Mouse (Mus musculus) liver, embryonic 14.5 days (tissue): ENCODE measurements around the gene Hyal1. TPM values are rescaled to one million over a fixed set of nuclear protein-coding genes. Genes with fewer than 3 reads are reported as not detected.

ENCODE experiments used
- ATAC-seq: fragments of 200-750 bp; cut with Nextera tagmentation; 2 replicates; pipeline ENCODE4 v1.8.0; 2017; ENCODE audit warnings: moderate number of reproducible peaks, mild to moderate bottlenecking, moderate library complexity; ENCODE audit not compliant: insufficient read depth
- DNase-seq, 3 experiments: peaks; one replicate each; pipeline ENCODE4 v3.0.0-alpha.2; 2012 to 2013; ENCODE audit warnings: low read depth in 3 of 3, low spot score in 3 of 3
- H3K27ac ChIP-seq: fragments of 300-500 bp; sonication (generic); 2 replicates; pipeline ENCODE4 v1.5.1; 2014; ENCODE audit warnings: moderate library complexity, mild to moderate bottlenecking, control low read depth, inconsistent platforms
- H3K27me3 ChIP-seq: fragments of 300-500 bp; sonication (generic); 2 replicates; pipeline ENCODE4 v1.6.1; 2014; ENCODE audit warnings: mild to moderate bottlenecking, low read length, moderate library complexity; ENCODE audit not compliant: control insufficient read depth, insufficient read depth
- H3K36me3 ChIP-seq: fragments of 300-500 bp; sonication (generic); replicated peaks from 2 replicates; pipeline ENCODE4 v1.6.1; 2014; ENCODE audit warnings: low read depth; ENCODE audit not compliant: control insufficient read depth, insufficient read depth
- H3K4me1 ChIP-seq, 2 experiments: fragments of 200-500 bp in 1 of 2; fragments of 300-500 bp in 1 of 2; sonication (generic) in 1 of 2; replicated peaks; 2 replicates each; pipeline ENCODE4 v1.6.1; 2012 to 2014; ENCODE audit warnings: antibody characterized with exemption in 1 of 2, inconsistent platforms in 1 of 2, low read length in 1 of 2; ENCODE audit not compliant: control insufficient read depth in 2 of 2, insufficient read depth in 2 of 2
- H3K4me2 ChIP-seq: fragments of 300-500 bp; sonication (generic); 2 replicates; pipeline ENCODE4 v1.6.1; 2014; ENCODE audit warnings: low read depth, mild to moderate bottlenecking, control low read depth, moderate library complexity
- H3K4me3 ChIP-seq, 2 experiments: fragments of 200-500 bp in 1 of 2; fragments of 300-500 bp in 1 of 2; sonication (generic) in 1 of 2; 2 replicates each; pipeline ENCODE4 v1.5.1; 2012 to 2014; ENCODE audit warnings: low read depth in 2 of 2, low read length in 2 of 2, mild to moderate bottlenecking in 2 of 2, control low read depth in 1 of 2, inconsistent platforms in 1 of 2, moderate library complexity in 1 of 2; ENCODE audit not compliant: insufficient read depth in 1 of 2
- H3K9ac ChIP-seq: fragments of 300-500 bp; sonication (generic); replicated peaks from 2 replicates; pipeline ENCODE4 v1.6.1; 2014; ENCODE audit warnings: mild to moderate bottlenecking, control low read depth, moderate library complexity
- H3K9me3 ChIP-seq: fragments of 300-500 bp; sonication (generic); 2 replicates; pipeline ENCODE4 v1.6.1; 2016; ENCODE audit warnings: low read length, mixed read lengths; ENCODE audit not compliant: control insufficient read depth
- CTCF ChIP-seq: IDR thresholded peaks from 2 replicates; pipeline ENCODE4 v1.5.1; 2016; ENCODE audit warnings: antibody characterized with exemption, low read depth, control low read depth
- EP300 ChIP-seq: IDR thresholded peaks from 2 replicates; pipeline ENCODE4 v1.6.1; 2016; ENCODE audit warnings: antibody characterized with exemption, low read depth
- WGBS: fragments of 180-500 bp; shearing (Covaris S2); extraction: QIAGEN DNeasy Blood & Tissue Kit; methylation state at CpG from one replicate; pipeline ENCODE4 v1.1.7; 2014; ENCODE audit not compliant: insufficient replicate concordance; 5-methylcytosine and 5-hydroxymethylcytosine counted together
- polyA plus RNA-seq, 2 experiments: library from polyadenylated mRNA; depleted of rRNA in 1 of 2; stranded (reverse) in 1 of 2; unstranded in 1 of 2; fragments of >200 nt; fragmentation: Nextera tagmentation in 1 of 2; extraction: Ambion mirVana in 1 of 2; gene quantifications; 2 replicates each; pipeline versions ENCODE4 v1.2.1 to v1.2.3; 2012 to 2014

Hyal1 gene
- polyA plus RNA-seq, 2 experiments: 1.2 to 1.3 TPM

- DNase-seq: no peak
- H3K4me2 ChIP-seq: peak overlapping the region; percentile 13; the same call in 1 of the 2 replicates
- no peaks in the 10 kb centered on the region for H3K9me3 ChIP-seq
- H3K36me3 ChIP-seq: 0 out of 2 replicates have a peak, but pooled peaks cover 6% of the 10 kb centered on the region
- H3K27me3 ChIP-seq: no peaks in the 10 kb centered on the region
- no peak for ATAC-seq
- H3K27ac ChIP-seq: no peak overlapping the region
- WGBS: 52% methylated on average over 14 of the region's 14 CpGs
- H3K4me3 ChIP-seq: peak overlapping the region in 1 of 2 experiments; percentile 6; a peak in 2 of 4 replicates
- H3K9ac ChIP-seq: 0 out of 2 replicates have a peak overlapping the region, but pooled peaks have one; percentile 15
- H3K4me1 ChIP-seq: peaks cover 41 to 42% of the 10 kb centered on the region in 2 experiments
- TF ChIP-seq CTCF (no peak), EP300 (no peak)
These were observed 53.2 kb downstream of the Hyal1 start for GRCm38 (mm10) chr9:107629901-107630425.

- 50% methylated on average over 4 of the region's 4 CpGs for WGBS
- ATAC-seq (no peak), DNase-seq (no peak)
- H3K4me1 ChIP-seq: peaks cover 41 to 42% of the 10 kb centered on the region in 2 experiments
- no peak overlapping the region for H3K27ac ChIP-seq
- H3K4me2 ChIP-seq: no peak overlapping the region; the same call in 1 of the 2 replicates
- H3K4me3 ChIP-seq: no peak overlapping the region
- H3K9ac ChIP-seq: no peak overlapping the region
- no peaks in the 10 kb centered on the region for H3K9me3 ChIP-seq
- no peaks in the 10 kb centered on the region for H3K27me3 ChIP-seq
- TF ChIP-seq CTCF (no peak), EP300 (no peak)
- 0 out of 2 replicates have a peak, but pooled peaks cover 3% of the 10 kb centered on the region for H3K36me3 ChIP-seq
These were observed 53.8 kb downstream of the Hyal1 start for GRCm38 (mm10) chr9:107630576-107630975.

Other genes starting within 250 kb of the Hyal1 start
- gene Hemk1, start 238.6 kb upstream of the Hyal1 start, polyA plus RNA-seq (2012; rRNA removed): 3.1 and 3.3 TPM in 2 replicates
- gene Hemk1, start 238.6 kb upstream of the Hyal1 start, polyA plus RNA-seq (2014; fragmentation: Nextera tagmentation; extraction: Ambion mirVana): 2.2 and 3.5 TPM in 2 replicates
- 0.05 and 0.07 TPM in 2 replicates for gene 6430571L13Rik, start 236.3 kb upstream of the Hyal1 start, polyA plus RNA-seq (2012; rRNA removed)
- 0.20 TPM in 1 of 2 replicates, not detected in the other for gene 6430571L13Rik, start 236.3 kb upstream of the Hyal1 start, polyA plus RNA-seq (2014; fragmentation: Nextera tagmentation; extraction: Ambion mirVana)
- 0.06 and 0.08 TPM in 2 replicates for gene Cacna2d2, start 177.3 kb upstream of the Hyal1 start, polyA plus RNA-seq (2012; rRNA removed)
- not detected in 2 replicates for gene Cacna2d2, start 177.3 kb upstream of the Hyal1 start, polyA plus RNA-seq (2014; fragmentation: Nextera tagmentation; extraction: Ambion mirVana)
- 8.3 and 8.6 TPM in 2 replicates for gene Tmem115, start 43.0 kb upstream of the Hyal1 start, polyA plus RNA-seq (2012; rRNA removed)
- gene Tmem115, start 43.0 kb upstream of the Hyal1 start, polyA plus RNA-seq (2014; fragmentation: Nextera tagmentation; extraction: Ambion mirVana): 15.6 and 15.7 TPM in 2 replicates
- 9.8 and 12.1 TPM in 2 replicates for gene Cyb561d2, start 34.7 kb upstream of the Hyal1 start, polyA plus RNA-seq (2012; rRNA removed)
- 14.1 and 14.3 TPM in 2 replicates for gene Cyb561d2, start 34.7 kb upstream of the Hyal1 start, polyA plus RNA-seq (2014; fragmentation: Nextera tagmentation; extraction: Ambion mirVana)
- gene Nprl2, start 34.7 kb upstream of the Hyal1 start, polyA plus RNA-seq (2012; rRNA removed): 10.5 and 12.9 TPM in 2 replicates
- 9.2 and 10.2 TPM in 2 replicates for gene Nprl2, start 34.7 kb upstream of the Hyal1 start, polyA plus RNA-seq (2014; fragmentation: Nextera tagmentation; extraction: Ambion mirVana)
- gene Zmynd10, start 29.6 kb upstream of the Hyal1 start, polyA plus RNA-seq (2012; rRNA removed): 0.19 and 0.25 TPM in 2 replicates
- gene Zmynd10, start 29.6 kb upstream of the Hyal1 start, polyA plus RNA-seq (2014; fragmentation: Nextera tagmentation; extraction: Ambion mirVana): 0.20 and 0.28 TPM in 2 replicates
- gene Rassf1, start 25.4 kb upstream of the Hyal1 start, polyA plus RNA-seq (2012; rRNA removed): 9.8 and 13.6 TPM in 2 replicates
- 11.2 and 12.0 TPM in 2 replicates for gene Rassf1, start 25.4 kb upstream of the Hyal1 start, polyA plus RNA-seq (2014; fragmentation: Nextera tagmentation; extraction: Ambion mirVana)
- gene Tusc2, start 13.7 kb upstream of the Hyal1 start, polyA plus RNA-seq (2012; rRNA removed): 20.3 and 22.6 TPM in 2 replicates
- 39.7 and 40.4 TPM in 2 replicates for gene Tusc2, start 13.7 kb upstream of the Hyal1 start, polyA plus RNA-seq (2014; fragmentation: Nextera tagmentation; extraction: Ambion mirVana)
- 19.9 and 26.2 TPM in 2 replicates for gene Hyal2, start 9.0 kb upstream of the Hyal1 start, polyA plus RNA-seq (2012; rRNA removed)
- 47.0 and 51.3 TPM in 2 replicates for gene Hyal2, start 9.0 kb upstream of the Hyal1 start, polyA plus RNA-seq (2014; fragmentation: Nextera tagmentation; extraction: Ambion mirVana)
- gene Naa80, start 2.0 kb downstream of the Hyal1 start, polyA plus RNA-seq (2012; rRNA removed): 11.4 and 16.9 TPM in 2 replicates
- gene Naa80, start 2.0 kb downstream of the Hyal1 start, polyA plus RNA-seq (2014; fragmentation: Nextera tagmentation; extraction: Ambion mirVana): 8.9 and 11.8 TPM in 2 replicates
- gene Hyal3, start 3.9 kb downstream of the Hyal1 start, polyA plus RNA-seq (2012; rRNA removed): 0.45 and 0.80 TPM in 2 replicates
- gene Hyal3, start 3.9 kb downstream of the Hyal1 start, polyA plus RNA-seq (2014; fragmentation: Nextera tagmentation; extraction: Ambion mirVana): 0.69 and 0.87 TPM in 2 replicates
- gene Ifrd2, start 10.7 kb downstream of the Hyal1 start, polyA plus RNA-seq (2012; rRNA removed): 113 and 135 TPM in 2 replicates
- 149 and 173 TPM in 2 replicates for gene Ifrd2, start 10.7 kb downstream of the Hyal1 start, polyA plus RNA-seq (2014; fragmentation: Nextera tagmentation; extraction: Ambion mirVana)
- 0.22 and 0.31 TPM in 2 replicates for gene Sema3b, start 32.3 kb downstream of the Hyal1 start, polyA plus RNA-seq (2012; rRNA removed)
- gene Sema3b, start 32.3 kb downstream of the Hyal1 start, polyA plus RNA-seq (2014; fragmentation: Nextera tagmentation; extraction: Ambion mirVana): 0.25 and 0.33 TPM in 2 replicates
- 94.3 and 124 TPM in 2 replicates for gene Gnai2, start 58.4 kb downstream of the Hyal1 start, polyA plus RNA-seq (2012; rRNA removed)
- gene Gnai2, start 58.4 kb downstream of the Hyal1 start, polyA plus RNA-seq (2014; fragmentation: Nextera tagmentation; extraction: Ambion mirVana): 137 and 138 TPM in 2 replicates
- gene Slc38a3, start 92.6 kb downstream of the Hyal1 start, polyA plus RNA-seq (2012; rRNA removed): 23.5 and 25.0 TPM in 2 replicates
- 15.7 and 19.7 TPM in 2 replicates for gene Slc38a3, start 92.6 kb downstream of the Hyal1 start, polyA plus RNA-seq (2014; fragmentation: Nextera tagmentation; extraction: Ambion mirVana)
- not detected in 2 replicates for gene Gnat1, start 102.8 kb downstream of the Hyal1 start, polyA plus RNA-seq (2012; rRNA removed)
- gene Gnat1, start 102.8 kb downstream of the Hyal1 start, polyA plus RNA-seq (2014; fragmentation: Nextera tagmentation; extraction: Ambion mirVana): 0.62 and 0.76 TPM in 2 replicates
- gene Sema3f, start 133.5 kb downstream of the Hyal1 start, polyA plus RNA-seq (2012; rRNA removed): 3.1 and 3.5 TPM in 2 replicates
- 0.69 and 1.1 TPM in 2 replicates for gene Sema3f, start 133.5 kb downstream of the Hyal1 start, polyA plus RNA-seq (2014; fragmentation: Nextera tagmentation; extraction: Ambion mirVana)
- gene Rbm5, start 194.1 kb downstream of the Hyal1 start, polyA plus RNA-seq (2012; rRNA removed): 23.7 and 35.2 TPM in 2 replicates
- gene Rbm5, start 194.1 kb downstream of the Hyal1 start, polyA plus RNA-seq (2014; fragmentation: Nextera tagmentation; extraction: Ambion mirVana): 40.8 and 45.1 TPM in 2 replicates